Mouse (Mus musculus): ENCODE results near the gene Vmn1r207-ps. TPM values are rescaled to one million over a fixed set of nuclear protein-coding genes. Genes with fewer than 3 reads are reported as not detected.
"Not testable (repeated sequence)": the region's sequence is repeated elsewhere in the genome, so short reads cannot be mapped to it uniquely, and the experiment has no call there.

Vmn1r207-ps gene
- 0.20 TPM in 1 of 2 replicates, not detected in the other for polyA plus RNA-seq (2012; ENCODE audit: insufficient read depth, insufficient read length, missing spikeins)

DNA sequence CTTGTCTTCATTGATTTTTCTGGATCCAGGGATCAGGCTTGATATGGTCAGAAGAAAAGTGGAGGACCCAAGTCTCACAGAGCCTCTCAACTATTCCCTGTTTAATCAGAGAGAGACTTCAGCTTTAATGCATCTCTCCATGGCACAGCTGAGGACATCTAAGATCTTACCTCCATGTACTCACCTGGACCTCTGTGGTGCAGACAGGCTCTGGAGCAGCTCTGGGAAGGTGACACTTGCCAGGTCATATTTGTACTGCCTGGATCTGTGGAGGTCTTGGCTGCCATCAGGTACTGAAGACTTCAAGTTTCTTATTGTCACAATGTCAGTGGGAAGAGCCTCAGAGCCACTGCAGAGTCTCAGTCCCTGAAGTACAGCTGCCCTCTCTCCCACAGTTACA, at the start of gene Vmn1r207-ps:
Gene Vmn1r207-ps, minus strand, starts transcription at position 101 of the 400 bp plus-strand sequence.
- not testable (repeated sequence) for H3K4me3 ChIP-seq (ENCODE audit: insufficient read depth, low read length); H3K4me1 ChIP-seq (ENCODE audit: control insufficient read depth, insufficient read depth, low read length); H3K27ac ChIP-seq (ENCODE audit: insufficient read depth, low read depth, low read length)

DNA sequence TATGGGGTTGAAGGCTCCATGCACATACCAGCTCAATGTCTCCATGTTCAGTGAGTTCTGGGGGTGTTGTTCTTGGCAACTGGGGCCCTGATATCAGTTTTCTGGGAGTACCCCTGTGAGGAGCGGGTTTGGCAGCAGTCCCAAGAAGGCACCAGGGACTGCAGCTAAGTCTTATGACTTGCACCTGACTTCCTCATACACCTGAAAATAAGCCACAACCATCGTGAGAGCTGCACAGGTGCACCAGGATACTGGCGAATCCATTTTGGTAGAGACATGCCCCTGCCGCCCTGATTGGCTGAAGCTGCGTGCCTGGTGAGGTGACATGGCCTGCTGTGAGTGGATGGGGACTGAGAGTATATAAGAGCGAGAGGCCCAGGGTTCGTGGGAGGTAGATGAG, 47.9 kb upstream of the Vmn1r207-ps start, which contains the start of gene Vmn1r208:
Gene Vmn1r208, minus strand, starts transcription at position 101 of the 400 bp plus-strand sequence.
- H3K4me3 ChIP-seq (ENCODE audit: insufficient read depth, low read length); H3K27ac ChIP-seq (ENCODE audit: insufficient read depth, low read depth, low read length); H3K4me1 ChIP-seq (ENCODE audit: control insufficient read depth, insufficient read depth, low read length): not testable (repeated sequence)

DNA sequence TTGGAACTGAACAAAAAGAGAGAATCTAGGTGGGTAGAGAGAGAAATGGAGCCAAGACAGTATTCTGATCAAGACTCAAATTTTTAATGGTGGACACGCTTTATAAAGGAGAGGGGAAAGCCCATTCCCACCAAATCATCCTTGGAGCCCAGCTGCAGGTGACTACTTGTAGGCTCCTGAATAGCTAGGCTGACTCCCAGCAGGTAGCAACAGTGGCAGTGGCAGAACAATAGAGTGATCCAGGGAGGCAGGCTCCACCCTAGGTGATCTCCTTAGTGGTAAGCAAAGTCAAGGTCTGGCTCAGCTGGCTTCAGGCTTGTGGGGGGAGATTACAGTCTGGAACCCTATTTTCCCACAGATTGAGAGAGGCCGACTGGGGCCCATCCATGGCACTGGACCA, 42.2 kb upstream of the Vmn1r207-ps start:
- H3K27ac ChIP-seq (ENCODE audit: insufficient read depth, low read depth, low read length); H3K4me1 ChIP-seq (ENCODE audit: control insufficient read depth, insufficient read depth, low read length); H3K4me3 ChIP-seq (ENCODE audit: insufficient read depth, low read length): not testable (repeated sequence)

DNA sequence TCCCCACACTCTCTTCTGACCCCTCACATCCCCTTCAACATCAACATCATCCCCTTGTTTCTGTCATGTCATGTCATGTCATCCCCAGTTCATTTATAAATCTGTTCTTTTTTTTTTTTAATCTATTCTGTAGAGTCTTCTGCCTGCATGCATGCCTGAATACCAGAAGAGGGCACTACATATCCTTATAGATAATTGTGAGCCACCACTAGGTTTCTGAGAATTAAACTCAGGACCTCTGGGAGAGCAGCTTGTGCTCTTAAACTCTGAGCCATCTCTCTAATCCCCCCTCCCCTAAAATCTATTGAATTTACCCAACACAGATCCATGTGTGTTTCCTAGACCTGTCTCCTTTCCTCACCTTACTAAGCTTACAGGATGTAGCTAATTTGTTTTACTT, 18.1 kb upstream of the Vmn1r207-ps start:
- H3K4me1 ChIP-seq (ENCODE audit: control insufficient read depth, insufficient read depth, low read length): no peaks in the 10 kb centered on the region
- no peak overlapping the region for H3K27ac ChIP-seq (ENCODE audit: insufficient read depth, low read depth, low read length)
- TF ChIP-seq CTCF (IDR thresholded peaks at IDR 0.05; ENCODE audit: low read depth, low read length) (no peak), POLR2A (IDR thresholded peaks at IDR 0.05; ENCODE audit: borderline replicate concordance, low read depth, low read length) (no peak)
- H3K4me3 ChIP-seq (ENCODE audit: insufficient read depth, low read length): no peak overlapping the region

DNA sequence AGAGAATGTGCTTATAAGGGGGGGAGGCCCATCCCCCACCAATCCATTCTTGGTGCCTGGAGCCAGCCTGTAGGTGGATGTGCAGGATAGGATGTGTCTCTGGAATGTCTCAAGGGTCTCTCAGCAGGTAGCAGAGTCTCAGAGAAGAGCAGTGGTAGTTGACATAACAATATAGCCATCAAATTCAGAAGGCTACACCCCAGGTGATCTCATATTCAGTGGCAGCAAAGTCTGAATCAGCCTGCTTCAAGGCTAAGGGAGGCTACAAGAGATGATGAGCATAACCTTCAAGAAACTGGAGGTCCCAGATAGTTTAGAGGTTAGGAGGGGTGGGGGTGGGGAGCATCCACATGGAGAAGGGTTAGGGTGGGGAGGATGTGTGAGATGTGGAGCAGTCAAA, 22.5 kb downstream of the Vmn1r207-ps start:
- H3K27ac ChIP-seq (ENCODE audit: insufficient read depth, low read depth, low read length); H3K4me1 ChIP-seq (ENCODE audit: control insufficient read depth, insufficient read depth, low read length); H3K4me3 ChIP-seq (ENCODE audit: insufficient read depth, low read length): not testable (repeated sequence)

DNA sequence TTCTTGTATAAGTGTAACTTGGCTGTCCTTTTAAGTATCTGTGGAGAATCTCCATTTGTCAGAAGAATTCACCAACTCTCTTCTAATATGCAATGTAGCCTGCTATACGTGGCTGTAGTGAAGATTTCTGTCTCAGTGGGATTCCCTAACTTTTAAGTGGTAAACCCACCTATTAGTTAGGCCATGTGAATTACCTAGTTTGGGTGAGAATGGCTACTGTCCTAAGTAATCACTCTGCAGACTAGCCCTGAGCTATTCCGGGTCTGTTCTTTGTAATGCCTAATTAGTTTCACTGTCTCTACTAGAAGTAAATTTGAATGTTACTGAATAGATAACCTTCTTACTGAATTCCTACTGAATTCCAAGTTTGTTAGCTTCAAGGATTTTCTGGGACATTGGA, 26.5 kb downstream of the Vmn1r207-ps start:
- H3K4me3 ChIP-seq (ENCODE audit: insufficient read depth, low read length); H3K27ac ChIP-seq (ENCODE audit: insufficient read depth, low read depth, low read length); H3K4me1 ChIP-seq (ENCODE audit: control insufficient read depth, insufficient read depth, low read length): not testable (repeated sequence)

Other genes starting within 250 kb of the Vmn1r207-ps start
- not detected in 2 replicates for gene Vmn1r202, start 224.2 kb downstream of the Vmn1r207-ps start, polyA plus RNA-seq (2012; ENCODE audit: insufficient read depth, insufficient read length, missing spikeins)
- gene Vmn1r203, start 211.5 kb downstream of the Vmn1r207-ps start, polyA plus RNA-seq (2012; ENCODE audit: insufficient read depth, insufficient read length, missing spikeins): not detected in 2 replicates
- gene Vmn1r204, start 176.4 kb downstream of the Vmn1r207-ps start, polyA plus RNA-seq (2012; ENCODE audit: insufficient read depth, insufficient read length, missing spikeins): not detected in 2 replicates
- gene Vmn1r205, start 136.6 kb downstream of the Vmn1r207-ps start, polyA plus RNA-seq (2012; ENCODE audit: insufficient read depth, insufficient read length, missing spikeins): not detected in 2 replicates
- gene Vmn1r206, start 105.4 kb downstream of the Vmn1r207-ps start, polyA plus RNA-seq (2012; ENCODE audit: insufficient read depth, insufficient read length, missing spikeins): 0.31 TPM in 1 of 2 replicates, not detected in the other
- 0.33 TPM in 1 of 2 replicates, not detected in the other for gene Vmn1r208, start 47.8 kb upstream of the Vmn1r207-ps start, polyA plus RNA-seq (2012; ENCODE audit: insufficient read depth, insufficient read length, missing spikeins)
- gene Vmn1r209, start 80.1 kb upstream of the Vmn1r207-ps start, polyA plus RNA-seq (2012; ENCODE audit: insufficient read depth, insufficient read length, missing spikeins): not detected in 2 replicates
- gene Vmn1r210, start 101.7 kb upstream of the Vmn1r207-ps start, polyA plus RNA-seq (2012; ENCODE audit: insufficient read depth, insufficient read length, missing spikeins): not detected in 2 replicates
- not detected in 2 replicates for gene Vmn1r211, start 127.9 kb upstream of the Vmn1r207-ps start, polyA plus RNA-seq (2012; ENCODE audit: insufficient read depth, insufficient read length, missing spikeins)
- not detected in 2 replicates for gene Vmn1r212, start 154.6 kb upstream of the Vmn1r207-ps start, polyA plus RNA-seq (2012; ENCODE audit: insufficient read depth, insufficient read length, missing spikeins)